Mouse (Mus musculus): Measurements from ENCODE around the gene Ip6k3.
A peak's percentile ranks its signal among the peaks of the same experiment; 100 is the strongest.

Ip6k3 gene

DNA sequence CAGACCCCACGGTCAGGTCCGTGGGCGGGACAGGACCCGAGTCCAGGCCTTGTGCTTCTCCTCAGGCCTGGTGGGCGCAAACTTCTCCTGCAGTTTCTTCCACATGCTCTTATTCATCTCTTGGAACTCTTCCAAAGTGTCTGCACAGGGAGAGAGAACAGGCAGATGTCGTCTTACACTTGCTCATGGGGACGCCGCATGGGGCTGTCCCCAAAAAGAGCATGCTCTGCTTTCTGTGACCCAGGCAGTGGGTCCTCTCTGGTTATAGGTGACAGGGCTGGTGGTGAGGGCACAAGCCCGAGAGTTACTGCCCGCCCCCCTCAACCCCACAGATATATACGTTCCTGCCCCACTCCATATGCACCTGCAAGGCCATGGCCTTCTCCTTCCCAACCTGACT lies 44.9 kb downstream of the Ip6k3 start:
- no peak for DNase-seq (ENCODE audit: low spot score)

DNA sequence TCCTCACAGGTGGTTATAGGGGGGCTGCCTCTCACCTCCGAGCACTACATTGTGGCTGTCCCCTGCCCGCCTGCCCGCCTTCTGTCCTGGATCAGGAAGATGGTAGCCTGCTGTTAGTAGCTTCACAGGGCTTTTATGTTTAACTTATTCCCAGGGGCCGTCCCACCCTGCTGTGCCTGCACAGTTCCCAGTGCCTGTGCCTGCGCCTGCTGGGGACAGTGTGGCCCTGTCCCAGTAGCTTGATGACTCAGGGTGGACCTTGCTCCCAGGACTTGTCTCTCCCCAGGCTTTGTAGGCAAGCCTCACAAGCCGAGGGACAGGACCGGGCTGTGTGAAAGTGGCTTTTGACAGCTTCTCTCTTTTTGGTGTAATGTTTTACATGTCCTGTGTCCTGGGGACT lies 45.8 kb downstream of the Ip6k3 start:
- DNase-seq (ENCODE audit: low spot score), result no peak

DNA sequence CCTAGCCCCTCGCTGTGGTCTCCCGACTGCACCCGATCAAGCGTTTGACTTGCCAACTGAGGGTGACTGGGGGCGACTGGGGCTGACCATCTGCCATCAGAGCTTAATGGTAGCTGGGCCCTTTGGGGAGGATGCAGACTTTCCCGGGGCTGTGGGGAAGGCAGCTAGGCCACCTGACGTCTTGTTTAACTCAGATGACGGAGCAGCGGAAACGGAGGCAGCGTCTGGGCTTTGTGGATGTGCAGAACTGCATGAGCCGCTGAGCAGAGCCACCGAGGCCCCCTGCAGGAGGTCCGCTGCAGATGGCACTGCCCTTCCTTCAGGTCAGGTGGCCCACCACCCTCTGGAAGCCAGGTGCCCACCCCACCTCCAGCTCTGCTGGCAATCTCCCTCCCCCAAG lies 46.3 kb downstream of the Ip6k3 start:
- no peak for DNase-seq (ENCODE audit: low spot score)

DNA sequence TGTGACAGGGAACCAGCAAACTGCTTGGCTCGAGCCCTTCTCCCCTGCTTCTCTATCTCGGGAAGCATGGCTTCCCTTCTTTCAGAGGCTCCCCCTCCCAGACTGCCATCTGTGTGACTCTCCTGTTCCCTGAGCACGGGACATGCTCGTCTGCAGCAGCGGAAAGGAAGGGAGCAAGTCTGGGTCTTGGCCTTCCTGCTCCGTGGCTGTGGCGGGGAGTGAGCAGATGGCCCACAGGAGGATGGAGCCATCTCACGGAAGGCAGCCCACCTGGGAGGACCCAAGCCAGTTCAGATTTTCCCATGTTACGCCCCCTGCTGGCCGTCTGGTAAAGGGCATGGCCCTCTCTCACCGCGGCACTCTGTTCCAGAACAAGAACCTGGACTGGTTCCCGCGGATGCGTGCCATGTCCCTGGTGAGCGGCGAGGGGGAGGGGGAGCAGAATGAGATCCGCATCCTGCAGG lies 47.0 kb downstream of the Ip6k3 start:
- DNase-seq (ENCODE audit: low spot score), result peak; percentile 32

DNA sequence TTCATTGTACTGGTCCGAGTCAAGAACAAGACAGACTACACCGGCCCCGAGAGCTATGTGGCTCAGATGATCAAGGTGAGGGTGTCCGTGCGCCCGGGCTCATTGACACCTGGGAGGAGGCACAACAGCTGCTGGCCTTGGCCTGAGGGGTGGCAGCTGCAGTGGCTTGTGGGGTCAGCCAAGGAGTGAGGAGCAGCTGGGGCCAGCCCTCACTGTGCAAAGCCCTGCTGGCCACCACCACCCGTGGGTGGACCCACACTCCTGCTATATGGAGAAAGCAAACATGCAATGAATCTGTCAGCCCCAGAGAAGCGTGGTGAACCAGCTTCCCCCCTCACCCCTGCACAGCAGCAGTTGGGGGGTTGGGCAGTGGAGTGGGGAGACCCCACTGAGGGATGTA lies 47.6 kb downstream of the Ip6k3 start:
- DNase-seq (ENCODE audit: low spot score), result no peak

DNA sequence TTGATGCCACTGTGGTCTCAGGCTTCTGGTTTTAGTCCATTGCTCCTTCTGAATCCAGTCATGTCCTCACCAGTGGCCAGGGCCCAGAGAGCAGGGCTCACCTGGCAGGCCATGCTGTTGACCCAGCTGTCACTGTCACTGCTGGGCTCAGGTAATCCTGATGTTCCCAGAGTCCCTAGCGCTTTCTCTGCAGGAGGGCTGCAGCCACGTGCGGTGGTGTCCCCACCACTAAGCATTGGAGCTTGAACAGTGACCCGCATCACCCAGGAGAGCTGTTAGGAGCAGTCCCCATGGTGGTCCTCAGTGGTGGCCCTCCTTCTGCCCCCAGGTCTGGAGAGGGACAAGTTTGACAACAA lies 48.1 kb downstream of the Ip6k3 start:
- DNase-seq (ENCODE audit: low spot score), result no peak

DNA sequence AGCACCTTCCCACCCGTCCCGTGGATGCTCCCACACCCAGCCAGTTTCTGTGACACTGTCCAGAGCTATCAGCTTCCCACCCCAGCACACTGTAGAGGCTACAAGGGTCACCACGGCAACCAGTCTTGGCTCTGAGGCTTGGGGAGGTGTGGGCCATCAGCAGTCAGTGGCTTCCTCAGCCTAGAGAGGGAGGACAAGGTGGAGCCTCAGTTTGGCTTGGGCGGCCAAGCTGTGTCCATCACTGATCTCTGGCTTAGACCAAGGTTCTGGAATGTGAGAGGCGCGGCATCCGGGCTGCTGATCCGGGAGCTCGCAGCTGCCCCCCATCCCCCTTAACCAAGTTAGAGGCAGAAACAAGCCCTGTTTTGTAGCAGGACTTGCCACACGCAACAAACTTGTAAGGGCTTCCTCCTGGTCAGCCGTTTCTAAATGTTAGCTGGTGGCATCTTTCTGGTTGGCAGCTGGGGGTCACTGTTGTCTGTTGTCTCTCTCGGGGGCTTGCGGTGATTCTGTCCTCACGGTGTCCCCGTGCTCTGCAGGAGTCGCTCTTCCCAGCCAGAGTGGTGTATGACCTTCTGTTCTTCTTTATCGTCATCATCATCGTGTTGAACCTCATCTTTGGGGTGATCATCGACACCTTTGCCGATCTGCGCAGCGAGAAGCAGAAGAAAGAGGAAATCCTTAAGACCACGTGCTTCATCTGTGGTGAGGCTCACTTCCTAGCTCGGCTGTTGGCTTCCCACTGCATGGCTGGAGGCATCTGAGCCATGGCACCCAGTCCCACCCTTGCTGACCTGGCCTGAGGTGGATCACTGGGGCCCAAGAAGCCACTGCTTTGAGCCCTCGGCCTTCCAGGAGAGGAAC lies 48.7 kb downstream of the Ip6k3 start:
- no peak for DNase-seq (ENCODE audit: low spot score)

DNA sequence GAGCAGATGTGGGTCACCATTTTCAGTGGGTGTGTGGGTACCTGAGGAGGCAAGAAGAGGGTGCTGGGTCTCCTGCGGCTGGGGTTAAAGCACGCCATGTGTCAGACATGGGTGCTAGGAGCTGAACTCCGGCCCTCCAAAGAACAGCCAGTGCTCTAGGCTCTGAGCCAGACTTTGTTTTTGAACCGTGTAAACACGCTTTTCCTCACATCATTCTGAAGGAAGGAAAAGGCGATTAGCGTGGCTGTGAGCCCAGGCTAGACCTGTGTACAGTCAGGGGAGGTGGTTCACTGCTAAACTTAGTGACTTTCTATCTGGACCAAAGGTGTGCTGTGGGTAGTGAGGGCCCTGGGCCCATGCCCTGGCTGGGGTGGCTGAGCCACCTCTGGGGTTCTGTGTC lies 57.5 kb downstream of the Ip6k3 start:
- no peak for DNase-seq (ENCODE audit: low spot score)

DNA sequence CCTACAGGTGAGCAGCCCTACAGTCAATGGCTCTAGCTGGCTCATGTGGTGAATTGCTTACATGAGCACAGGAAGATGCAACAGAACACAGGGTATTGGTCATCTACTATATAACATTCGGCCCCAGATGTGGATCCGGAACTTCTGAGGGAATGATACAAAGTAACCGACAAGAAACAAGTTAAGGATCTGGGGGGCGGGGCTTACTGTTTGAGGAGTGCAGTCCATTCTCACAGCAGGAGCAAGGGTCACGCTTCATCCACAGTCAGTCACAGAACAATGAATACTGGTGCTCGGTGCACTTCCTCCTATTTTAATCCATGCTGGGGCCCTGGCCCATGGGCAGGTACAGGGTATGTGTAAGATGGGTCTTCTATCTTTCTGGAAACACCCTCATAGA lies 59.7 kb downstream of the Ip6k3 start:
- DNase-seq (ENCODE audit: low spot score), result no peak

DNA sequence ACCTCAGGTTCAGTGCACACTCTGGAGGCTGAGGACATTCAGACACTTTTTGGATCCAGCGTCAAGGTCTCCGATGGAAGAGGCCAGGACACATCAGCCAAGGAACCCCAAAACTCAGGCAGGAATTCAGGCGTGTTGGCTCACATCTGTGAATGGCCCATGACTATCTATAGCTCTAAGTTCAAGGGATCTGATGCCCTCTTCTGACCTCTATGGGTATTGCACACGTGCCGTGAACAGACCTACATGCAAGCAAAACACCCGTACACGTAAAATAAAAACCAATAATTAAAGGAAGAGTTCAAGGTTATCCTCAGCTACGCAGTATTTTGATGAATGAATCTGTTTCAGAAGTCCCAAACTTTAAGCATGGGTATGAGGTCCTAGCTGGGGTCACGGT lies 60.9 kb downstream of the Ip6k3 start:
- DNase-seq (ENCODE audit: low spot score), result no peak

DNA sequence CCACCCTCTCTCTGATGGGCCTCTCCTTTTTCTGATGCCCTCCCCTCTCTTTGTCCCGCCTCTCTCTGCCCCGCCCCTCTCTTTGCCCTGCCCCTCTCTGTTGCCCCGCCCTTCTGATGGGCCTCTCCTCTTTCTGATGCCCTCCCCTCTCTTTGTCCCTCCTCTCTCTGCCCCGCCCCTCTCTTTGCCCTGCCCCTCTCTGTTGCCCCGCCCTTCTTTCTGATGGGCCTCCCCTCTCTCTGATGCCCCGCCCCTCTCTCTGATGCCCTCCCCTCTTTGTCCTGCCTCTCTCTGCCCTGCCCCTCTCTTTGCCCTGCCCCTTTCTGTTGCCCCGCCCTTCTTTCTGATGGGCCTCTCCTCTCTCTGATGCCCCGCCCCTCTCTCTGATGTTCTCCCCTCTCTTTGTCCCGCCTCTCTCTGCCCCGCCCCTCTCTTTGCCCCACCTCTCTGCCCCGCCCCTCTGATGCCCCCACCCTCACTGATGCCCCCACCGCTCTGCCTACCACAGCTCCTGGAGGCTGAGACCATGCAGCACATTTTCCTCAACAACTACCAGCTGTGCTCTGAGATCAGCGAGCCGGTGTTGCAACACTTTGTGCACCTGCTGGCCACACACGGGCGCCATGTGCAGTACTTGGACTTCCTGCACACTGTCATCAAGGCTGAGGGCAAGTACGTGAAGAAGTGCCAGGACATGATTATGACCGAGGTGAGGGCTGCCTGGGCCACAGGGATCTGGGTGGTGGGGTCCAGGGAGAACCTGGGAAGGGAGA lies 61.7 kb downstream of the Ip6k3 start:
- DNase-seq (ENCODE audit: low spot score), result no peak

DNA sequence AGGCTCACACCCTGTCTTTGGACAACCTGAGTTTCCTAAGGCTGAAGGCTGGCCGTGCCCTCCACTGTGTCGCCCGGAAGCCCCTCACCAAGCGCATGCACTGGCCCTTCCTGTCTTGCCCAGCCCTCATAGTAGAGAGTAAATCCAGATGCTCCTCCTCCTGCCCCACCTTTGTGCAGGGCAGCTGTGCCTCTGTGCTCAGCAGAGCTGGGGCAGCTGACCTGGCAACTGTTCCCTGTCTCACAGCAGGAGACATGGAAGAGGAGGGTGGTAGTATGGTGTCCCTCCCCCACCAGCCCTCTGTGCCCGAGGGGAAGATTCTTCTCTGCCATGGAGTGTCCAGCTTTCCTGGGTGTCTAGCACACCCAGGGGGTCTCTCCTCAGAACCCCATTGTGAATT lies 65.9 kb downstream of the Ip6k3 start:
- no peak for DNase-seq (ENCODE audit: low spot score)

DNA sequence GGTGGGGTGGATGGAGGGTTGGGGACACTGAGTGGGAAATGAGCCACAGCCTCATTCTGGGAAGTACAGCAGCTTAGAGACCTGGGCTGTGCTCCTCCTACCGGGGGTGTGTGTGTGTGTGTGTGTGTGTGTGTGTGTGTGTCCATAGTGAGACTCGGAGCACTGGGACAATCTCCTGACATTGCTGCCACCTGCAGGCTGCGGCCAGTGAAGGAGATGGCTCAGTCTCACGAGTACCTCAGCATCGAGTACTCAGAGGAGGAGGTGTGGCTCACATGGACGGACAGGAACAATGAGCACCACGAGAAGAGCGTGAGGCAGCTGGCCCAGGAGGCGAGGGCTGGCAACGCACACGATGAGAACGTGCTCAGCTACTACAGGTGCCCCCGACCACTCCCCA lies 71.9 kb downstream of the Ip6k3 start:
- DNase-seq (ENCODE audit: low spot score), result no peak

Measured in ovary, adult 18-20 months (tissue).